Mouse (Mus musculus) liver, embryonic 14.5 days (tissue): ENCODE data around the gene Cyth3.

Experiments used
- CTCF ChIP-seq: IDR thresholded peaks from 2 replicates; pipeline ENCODE4 v1.5.1; 2016; ENCODE audit warnings: antibody characterized with exemption, low read depth, control low read depth
- EP300 ChIP-seq: IDR thresholded peaks from 2 replicates; pipeline ENCODE4 v1.6.1; 2016; ENCODE audit warnings: antibody characterized with exemption, low read depth

- TF ChIP-seq EP300 (no peak), CTCF (no peak)
These were observed 47.7 kb upstream of the Cyth3 start for GRCm38 (mm10) chr5:143574261-143575178.
